Mouse (Mus musculus): ENCODE results near the gene Slc38a8. TPM values are rescaled to one million over a fixed set of nuclear protein-coding genes. Genes with fewer than 3 reads are reported as not detected.

Slc38a8 gene
- 0.72 and 0.88 TPM in 2 replicates for polyA plus RNA-seq (2012; rRNA removed)

DNA sequence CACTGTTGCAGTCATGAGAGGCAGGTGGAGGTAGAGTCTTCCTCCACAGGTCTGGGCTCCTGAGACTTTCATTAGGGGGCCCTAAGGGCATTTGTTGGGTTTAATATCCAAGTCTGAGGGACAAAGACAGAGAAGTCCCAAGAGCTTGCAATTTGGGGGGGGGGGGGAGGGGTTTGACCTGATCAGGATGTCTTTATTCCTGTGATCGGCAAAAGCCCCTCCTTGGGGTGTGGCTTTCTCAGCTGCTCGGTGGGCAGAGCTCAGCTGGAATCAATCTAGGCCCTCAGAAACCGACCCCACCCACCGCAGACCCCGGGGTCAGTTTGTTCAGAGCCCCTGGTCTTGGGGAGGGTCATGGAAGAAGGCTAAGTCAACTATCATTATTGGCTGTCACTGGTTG is at the start of gene Slc38a8:
Gene Slc38a8, minus strand, starts transcription at position 101 of the 400 bp plus-strand sequence.
- no peak for DNase-seq (ENCODE audit: extremely low spot score in 1 of 2, low spot score in 1 of 2)

- no peak for DNase-seq (ENCODE audit: extremely low spot score in 1 of 2, low spot score in 1 of 2)
Measured at GRCm38 (mm10) chr8:119548560-119549113, 47.1 kb upstream of the Slc38a8 start.

GRCm38 (mm10) chr8:119547019-119547691 is 45.7 kb upstream of the Slc38a8 start:
- no peak for DNase-seq (ENCODE audit: extremely low spot score in 1 of 2, low spot score in 1 of 2)

- no peak for DNase-seq (ENCODE audit: extremely low spot score in 1 of 2, low spot score in 1 of 2)
Measured at GRCm38 (mm10) chr8:119545791-119546190, 44.3 kb upstream of the Slc38a8 start.

DNA sequence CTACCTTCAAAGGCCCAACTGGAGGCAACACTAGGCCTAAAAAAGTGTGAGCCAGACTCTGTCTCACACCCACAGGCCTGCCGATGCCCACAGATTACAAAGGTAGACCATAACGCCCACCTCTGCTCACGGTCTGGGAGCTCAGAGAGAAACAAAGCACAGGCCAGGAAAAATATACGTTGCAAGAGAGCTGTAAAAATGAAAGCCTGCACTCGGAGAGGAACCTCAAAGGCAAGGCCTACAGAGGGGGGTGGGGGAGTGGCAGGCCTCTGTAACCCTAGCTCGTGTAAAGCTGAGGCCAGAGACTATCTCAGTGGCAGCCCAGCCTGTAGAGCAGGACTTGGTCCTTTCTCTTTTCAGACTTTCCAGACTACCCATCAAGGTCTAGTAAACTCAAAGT is 43.7 kb upstream of the Slc38a8 start:
- DNase-seq (ENCODE audit: extremely low spot score in 1 of 2, low spot score in 1 of 2) = no peak

GRCm38 (mm10) chr8:119544606-119545005 is 43.1 kb upstream of the Slc38a8 start:
- no peak for DNase-seq (ENCODE audit: extremely low spot score in 1 of 2, low spot score in 1 of 2)

DNA sequence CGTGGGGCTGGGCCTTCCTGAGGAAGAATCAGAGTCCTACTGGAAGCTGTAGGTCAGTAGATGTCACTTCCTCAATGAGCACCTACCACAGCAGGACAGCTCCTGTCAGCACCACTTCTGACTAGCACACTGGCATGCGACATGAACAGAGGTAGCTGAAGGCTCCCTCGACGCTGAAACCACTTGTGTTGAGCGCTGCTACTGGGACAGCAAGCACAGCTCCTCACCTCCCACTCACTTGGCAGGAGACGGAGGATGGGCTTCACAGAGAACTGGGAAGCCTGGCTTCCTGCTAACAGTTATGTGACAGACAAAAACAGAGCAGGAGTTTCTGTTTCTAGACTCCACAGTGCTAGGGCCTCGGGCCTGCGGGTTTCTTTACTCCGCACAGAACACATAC is 30.5 kb upstream of the Slc38a8 start:
- DNase-seq (ENCODE audit: extremely low spot score in 1 of 2, low spot score in 1 of 2) = peak; percentile 66 to 85

- DNase-seq (ENCODE audit: extremely low spot score in 1 of 2, low spot score in 1 of 2) = no peak
Measured at GRCm38 (mm10) chr8:119531397-119531796, 29.9 kb upstream of the Slc38a8 start.

DNA sequence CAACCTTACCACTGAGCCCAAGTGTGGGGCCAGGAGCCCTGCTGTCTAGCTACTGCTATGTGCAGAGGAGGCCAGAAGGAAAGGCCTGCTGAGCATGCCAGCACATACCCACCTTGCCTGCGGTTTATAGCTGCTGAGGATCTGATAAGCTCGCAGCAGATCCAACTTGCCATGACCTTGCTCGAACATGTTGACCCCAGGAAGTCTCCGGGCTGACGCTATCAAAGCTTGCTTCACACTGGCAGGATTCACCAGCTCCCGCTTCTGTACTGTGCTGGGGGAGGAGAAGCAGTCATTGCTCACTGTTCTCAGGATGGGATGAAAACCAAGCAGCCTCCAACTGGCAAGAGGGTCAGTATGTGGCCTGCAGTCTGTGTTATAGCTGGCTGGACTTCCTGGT is 29.4 kb upstream of the Slc38a8 start:
- DNase-seq (ENCODE audit: extremely low spot score in 1 of 2, low spot score in 1 of 2) = no peak

- DNase-seq (ENCODE audit: extremely low spot score in 1 of 2, low spot score in 1 of 2) = no peak
Measured at GRCm38 (mm10) chr8:119528762-119529161, 27.3 kb upstream of the Slc38a8 start.

DNA sequence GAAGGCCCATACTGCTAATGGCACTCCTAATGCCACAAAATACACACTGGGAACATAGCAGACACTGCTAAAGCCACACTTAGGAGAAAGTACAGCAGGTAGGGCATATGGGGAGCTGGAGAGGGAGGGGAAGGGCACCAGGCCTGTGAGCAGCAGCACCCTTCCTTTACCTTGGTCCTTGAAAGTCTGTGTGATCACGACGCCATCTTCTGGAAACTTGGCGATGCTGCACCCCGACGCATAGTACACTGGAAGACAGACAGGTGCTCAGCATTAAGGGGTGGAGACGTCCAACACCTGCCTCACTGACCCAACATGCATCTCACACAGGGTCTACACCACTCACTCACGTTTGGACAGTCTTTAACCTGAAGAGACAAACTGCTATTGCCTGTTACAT is 18.6 kb upstream of the Slc38a8 start:
- DNase-seq (ENCODE audit: extremely low spot score in 1 of 2, low spot score in 1 of 2) = no peak

DNA sequence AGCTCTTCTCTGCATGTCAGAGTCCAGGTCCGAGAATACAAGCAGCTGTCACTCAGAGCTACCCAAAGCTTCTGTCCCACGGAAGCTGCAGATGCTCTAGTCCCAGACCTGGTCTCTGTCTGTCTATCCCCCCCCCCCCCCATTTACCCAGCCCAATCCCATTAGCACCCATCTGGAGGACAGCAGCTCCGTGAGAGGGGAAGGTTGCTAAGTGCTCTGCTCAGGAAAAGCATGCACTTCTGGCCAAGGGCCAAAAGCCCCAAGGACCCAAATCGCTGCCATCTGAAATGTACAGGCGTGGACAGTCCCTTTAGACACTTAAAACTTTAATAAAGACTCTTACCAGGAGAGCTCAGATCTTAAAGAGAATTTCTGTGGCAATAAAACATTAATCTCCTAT is 15.2 kb upstream of the Slc38a8 start:
- DNase-seq (ENCODE audit: extremely low spot score in 1 of 2, low spot score in 1 of 2) = no peak

- DNase-seq (ENCODE audit: extremely low spot score in 1 of 2, low spot score in 1 of 2) = no peak
Measured at GRCm38 (mm10) chr8:119515767-119516166, 14.3 kb upstream of the Slc38a8 start.

DNA sequence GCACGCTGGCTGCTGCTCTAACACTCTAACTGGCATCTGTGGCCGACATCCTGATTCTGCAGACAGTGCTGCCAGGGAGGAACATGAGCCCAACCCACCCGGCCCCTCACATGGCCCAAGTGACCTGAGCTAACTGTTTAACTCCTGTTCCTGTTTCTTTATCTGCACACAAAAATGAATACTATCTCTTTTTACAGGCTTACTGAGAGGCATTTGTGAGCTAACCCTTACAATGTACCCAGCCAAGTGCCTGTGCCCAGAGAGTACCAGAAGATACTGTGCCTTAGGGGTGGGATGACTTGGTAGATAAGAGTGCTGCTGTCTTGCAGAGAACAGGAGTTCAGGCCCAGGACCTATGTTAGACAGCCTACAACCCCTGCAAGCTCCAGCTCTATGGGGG is 13.4 kb upstream of the Slc38a8 start:
- no peak for DNase-seq (ENCODE audit: extremely low spot score in 1 of 2, low spot score in 1 of 2)

- DNase-seq (ENCODE audit: extremely low spot score in 1 of 2, low spot score in 1 of 2) = no peak
Measured at GRCm38 (mm10) chr8:119513405-119513804, 11.9 kb upstream of the Slc38a8 start.

DNA sequence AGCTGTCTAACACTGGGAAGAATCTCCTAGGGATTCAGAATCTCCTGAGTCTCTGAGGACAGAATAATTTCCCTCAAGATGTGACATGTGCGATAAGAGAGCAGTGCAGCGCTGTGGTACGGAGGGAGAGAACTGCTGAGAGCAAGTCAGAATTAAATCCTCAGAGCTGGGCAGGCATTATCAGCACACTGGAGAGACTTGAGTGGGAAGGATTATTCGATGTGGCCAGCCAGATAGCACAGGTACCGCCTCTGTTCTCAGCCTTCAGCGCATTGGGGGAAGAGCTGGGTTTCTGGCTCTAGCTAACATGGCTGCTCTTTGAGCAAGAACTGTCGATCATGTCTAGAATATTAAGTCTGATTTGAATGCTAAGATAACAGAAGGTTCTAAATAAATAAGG is 10.2 kb upstream of the Slc38a8 start:
- no peak for DNase-seq (ENCODE audit: extremely low spot score in 1 of 2, low spot score in 1 of 2)

- DNase-seq (ENCODE audit: extremely low spot score in 1 of 2, low spot score in 1 of 2) = no peak
Measured at GRCm38 (mm10) chr8:119510471-119510870, 9.0 kb upstream of the Slc38a8 start.

GRCm38 (mm10) chr8:119506106-119506505 is 4.6 kb upstream of the Slc38a8 start:
- no peak for DNase-seq (ENCODE audit: extremely low spot score in 1 of 2, low spot score in 1 of 2)

DNA sequence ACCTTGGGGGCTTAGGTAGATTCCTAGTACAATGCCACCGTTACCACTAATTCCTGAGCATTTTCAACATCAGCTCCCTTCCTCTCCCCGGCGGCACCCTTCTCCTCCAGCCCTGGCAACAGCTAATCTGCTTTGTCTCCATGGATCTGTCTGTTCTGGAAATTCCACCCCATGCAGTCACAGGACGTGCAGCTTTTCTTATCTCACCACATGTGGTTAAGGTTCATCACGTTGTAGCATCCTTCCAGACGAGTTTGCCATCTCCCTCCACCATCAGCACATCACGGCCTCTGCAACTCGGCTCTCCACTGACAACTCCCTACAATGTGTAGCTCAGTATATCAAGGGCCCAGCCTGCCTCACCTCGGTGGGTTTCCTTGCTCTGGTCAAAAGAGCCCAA is 4.0 kb upstream of the Slc38a8 start:
- DNase-seq (ENCODE audit: extremely low spot score in 1 of 2, low spot score in 1 of 2) = no peak

DNA sequence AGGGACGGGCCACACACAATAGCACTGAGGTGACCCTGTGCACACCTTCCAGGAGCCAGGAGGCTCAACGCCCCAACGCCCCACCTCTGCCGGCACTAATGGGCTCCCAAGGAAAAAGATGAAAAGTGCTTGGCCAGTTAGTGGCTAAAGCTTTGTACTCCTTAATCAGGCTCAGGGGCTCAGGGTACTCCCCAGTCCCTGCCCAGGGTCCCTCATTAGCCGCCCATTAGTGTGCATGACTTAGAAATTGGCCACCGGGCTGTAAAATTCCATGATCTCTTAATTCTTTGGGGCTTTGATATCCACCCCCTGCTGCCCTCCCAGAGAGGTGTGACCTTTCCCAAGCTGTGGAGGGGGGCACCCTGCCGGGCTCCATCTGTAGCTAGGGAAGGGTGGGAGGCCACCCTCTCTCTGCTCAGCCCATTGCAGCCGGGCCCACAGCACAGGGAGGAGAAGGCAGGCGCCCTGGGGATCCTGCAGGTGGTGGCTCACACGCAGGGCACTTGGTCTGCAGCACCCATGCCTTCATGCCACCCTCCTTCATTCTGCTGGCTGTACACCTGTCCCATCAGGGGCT is 1.8 kb upstream of the Slc38a8 start:
- no peak for DNase-seq (ENCODE audit: extremely low spot score in 1 of 2, low spot score in 1 of 2)

GRCm38 (mm10) chr8:119502111-119502510 is 613 bp upstream of the Slc38a8 start:
- DNase-seq (ENCODE audit: extremely low spot score in 1 of 2, low spot score in 1 of 2) = no peak

- no peak for DNase-seq (ENCODE audit: extremely low spot score in 1 of 2, low spot score in 1 of 2)
Measured at GRCm38 (mm10) chr8:119499836-119500235, 1.7 kb downstream of the Slc38a8 start.
